Mouse (Mus musculus) layer of hippocampus, adult 6 months (tissue): Measurements from ENCODE around the gene Atp5g2. TPM values are rescaled to one million over a fixed set of nuclear protein-coding genes. Genes with fewer than 3 reads are reported as not detected.

Source experiments
- long read RNA-seq, 2 experiments: library from polyadenylated mRNA; unstranded; transcript quantifications; one replicate each; pipeline ENCODE4 v2.0.0; 2019 to 2020
- microRNA-seq: library from miRNA; unstranded; fragments of <30 nt; microRNA quantifications from one replicate; pipeline ENCODE4 v1.2.0, GENCODE M21; 2020
- polyA plus RNA-seq: library from polyadenylated mRNA; unstranded; fragments of <200 nt; fragmentation: Nextera tagmentation; gene quantifications from 2 replicates; pipeline ENCODE4 v1.2.3, GENCODE M21; 2021

Gene Atp5g2
- polyA plus RNA-seq: 338 and 403 TPM in 2 replicates
- long read RNA-seq, experiment 1, transcript Atp5g2-202 (5 exons, 731 nt): major isoform, 111 of 119 reads
- long read RNA-seq, experiment 1, partial matches to known transcripts: 0 of 119 reads
- long read RNA-seq, experiment 1, other reads (novel, unspliced or antisense): 8 of 119 reads
- long read RNA-seq, experiment 2, transcript Atp5g2-202 (5 exons, 731 nt): major isoform, 9 of 18 reads
- long read RNA-seq, experiment 2, partial matches to known transcripts: 1 of 18 reads
- long read RNA-seq, experiment 2, other reads (novel, unspliced or antisense): 6 of 18 reads

GRCm38 (mm10) chr15:102672215-102673071 lies at the start of gene Atp5g2:
Gene Atp5g2, minus strand, starts transcription at chr15:102672352.

GRCm38 (mm10) chr15:102624970-102625686 lies 47.0 kb downstream of the Atp5g2 start, which contains the start of the genes Gm28047 and Atf7:
Gene Gm28047, minus strand, starts transcription at chr15:102625067.
Gene Atf7, minus strand, starts transcription at chr15:102625464.

Small RNA genes within 50 kb of the gene (microRNA-seq; reads per million reads assigned to microRNA genes)
- gene Mir688: not detected

Other genes starting within 250 kb of the Atp5g2 start
- 0.65 and 0.93 TPM in 2 replicates for gene Amhr2, start 227.0 kb downstream of the Atp5g2 start, polyA plus RNA-seq
- gene Prr13, start 213.3 kb downstream of the Atp5g2 start, polyA plus RNA-seq: 88.3 and 96.2 TPM in 2 replicates
- 97.3 and 100 TPM in 2 replicates for gene Pcbp2, start 201.8 kb downstream of the Atp5g2 start, polyA plus RNA-seq
- not detected in 2 replicates for gene Gm10337, start 168.6 kb downstream of the Atp5g2 start, polyA plus RNA-seq
- gene Map3k12, start 155.3 kb downstream of the Atp5g2 start, polyA plus RNA-seq: 28.2 and 31.6 TPM in 2 replicates
- 13.2 and 15.6 TPM in 2 replicates for gene Tarbp2, start 154.2 kb downstream of the Atp5g2 start, polyA plus RNA-seq
- not detected in 2 replicates for gene Npff, start 147.4 kb downstream of the Atp5g2 start, polyA plus RNA-seq
- 0.49 and 0.65 TPM in 2 replicates for gene Gm28047, start 47.3 kb downstream of the Atp5g2 start, polyA plus RNA-seq
- gene Atf7, start 46.9 kb downstream of the Atp5g2 start, polyA plus RNA-seq: 19.9 and 23.1 TPM in 2 replicates
- 46.5 and 48.5 TPM in 2 replicates for gene Calcoco1, start 49.8 kb upstream of the Atp5g2 start, polyA plus RNA-seq
- gene Hoxc13, start 248.8 kb upstream of the Atp5g2 start, polyA plus RNA-seq: not detected in 2 replicates